Mouse (Mus musculus) ES-Bruce4 (cell line): Measurements from ENCODE around the gene Faah.

Source experiments
- CTCF ChIP-seq: IDR thresholded peaks from one replicate; pipeline ENCODE4 v1.8.1; 2011; ENCODE audit warnings: low read depth, low read length
- POLR2A ChIP-seq: IDR thresholded peaks from one replicate; pipeline ENCODE4 v1.8.1; 2011; ENCODE audit warnings: low read length; ENCODE audit not compliant: insufficient read depth

- TF ChIP-seq POLR2A (no peak), CTCF (no peak)
Measured at GRCm38 (mm10) chr4:116010186-116010585, 7.5 kb downstream of the Faah start.
